Mouse (Mus musculus) gastrocnemius, adult 18-20 months (tissue): ENCODE measurements around the gene Ggt1. TPM values are rescaled to one million over a fixed set of nuclear protein-coding genes. Genes with fewer than 3 reads are reported as not detected.
A peak's percentile ranks its signal among the peaks of the same experiment; 100 is the strongest.
"Not testable (repeated sequence)": the region's sequence is repeated elsewhere in the genome, so short reads cannot be mapped to it uniquely, and the experiment has no call there.

Experiments
- DNase-seq: peaks from one replicate; pipeline ENCODE4 v3.0.0; 2021; ENCODE audit warnings: low spot score
- long read RNA-seq, 2 experiments: library from polyadenylated mRNA; stranded (forward); transcript quantifications; one replicate each; pipeline ENCODE4 v2.0.0; 2021
- total RNA-seq, 2 experiments: library from RNA; stranded (reverse); gene quantifications; 2 replicates each; pipeline ENCODE4 v1.2.3; 2021

Gene Ggt1
- total RNA-seq: under 1 TPM in 1 of 2 experiments, not detected in 1; 0.78 TPM
- long read RNA-seq, experiment 1: 0 reads
- long read RNA-seq, experiment 2: 0 reads

GRCm38 (mm10) chr10:75561071-75561654 lies at the start of gene Ggt1:
Gene Ggt1, plus strand, starts transcription at chr10:75561604.
- no peak for DNase-seq

DNA sequence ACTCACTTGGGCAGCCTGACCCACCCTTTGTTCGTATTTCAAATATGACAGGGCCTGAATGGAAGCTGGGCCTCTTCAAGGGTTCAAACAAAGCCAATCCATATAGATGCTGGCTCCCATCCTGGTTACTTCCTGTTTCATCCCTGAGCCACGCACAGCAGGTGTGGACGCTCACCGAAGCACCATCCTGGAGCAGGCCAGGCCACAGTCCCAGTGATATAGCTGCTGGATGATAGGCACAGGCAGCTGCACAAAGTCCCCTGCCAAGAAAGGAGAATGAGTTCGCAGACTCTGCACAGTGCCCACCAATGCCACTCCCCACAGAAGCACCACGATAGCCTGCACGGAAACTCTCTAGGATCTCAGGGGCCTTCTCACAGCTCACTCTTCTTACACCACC lies 49.5 kb upstream of the Ggt1 start:
- peak; percentile 63 for DNase-seq

- DNase-seq: no peak
Measured at GRCm38 (mm10) chr10:75512796-75513195, 48.6 kb upstream of the Ggt1 start.

GRCm38 (mm10) chr10:75513306-75514067 lies 47.9 kb upstream of the Ggt1 start:
- no peak for DNase-seq

- DNase-seq: no peak
Measured at GRCm38 (mm10) chr10:75514361-75514760, 47.0 kb upstream of the Ggt1 start.

- DNase-seq: no peak
Measured at GRCm38 (mm10) chr10:75515216-75516037, 46.0 kb upstream of the Ggt1 start.

DNA sequence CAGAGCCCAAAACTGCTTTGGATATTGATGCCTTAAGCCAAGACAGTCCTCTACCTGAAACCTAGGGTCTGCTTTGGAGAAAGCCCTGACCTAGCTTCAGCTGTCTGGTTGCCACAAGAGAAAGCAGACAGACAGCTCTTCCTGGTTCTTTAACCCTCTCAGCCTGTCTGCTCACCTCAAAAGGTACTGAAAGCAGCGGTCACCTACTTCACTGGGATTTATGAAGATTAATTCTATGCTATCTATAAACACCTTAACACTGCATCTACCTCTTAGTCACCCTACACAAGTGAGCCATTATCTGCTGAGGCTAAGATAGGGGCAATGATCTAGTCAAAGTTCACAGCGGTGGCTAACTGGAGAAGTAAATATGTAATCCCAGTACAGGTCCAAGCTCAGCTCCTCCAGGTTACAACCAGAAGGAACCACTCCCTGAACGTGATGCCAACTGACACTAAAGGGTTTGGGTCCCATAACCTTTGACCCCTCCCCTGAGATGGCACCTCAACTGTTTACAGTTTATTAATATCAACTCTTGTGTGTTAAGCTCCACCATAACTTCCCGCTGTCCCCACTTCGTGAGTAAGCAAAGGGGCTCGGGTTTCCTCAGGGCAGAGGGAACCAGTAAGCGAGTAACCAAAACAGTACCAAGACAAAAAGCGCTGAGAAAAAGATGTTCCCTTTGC lies 45.2 kb upstream of the Ggt1 start:
- DNase-seq: no peak

DNA sequence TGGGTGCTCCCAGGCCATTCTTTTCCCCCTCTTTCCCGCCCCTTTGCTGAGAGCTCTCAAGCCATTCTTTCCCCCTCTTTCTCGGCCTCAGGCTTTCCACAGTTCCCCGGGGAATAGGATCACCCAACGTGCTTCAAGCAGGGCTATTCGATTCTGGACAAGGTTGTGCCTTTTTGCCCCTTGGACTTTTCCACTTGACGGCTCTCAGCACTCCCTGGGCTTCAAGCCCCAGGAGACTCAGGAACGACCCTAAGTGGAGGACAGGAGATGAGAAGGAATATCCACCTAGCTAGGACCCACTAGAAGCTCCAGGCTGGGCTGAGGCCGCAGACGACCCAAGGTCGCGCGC lies 44.7 kb upstream of the Ggt1 start:
- no peak for DNase-seq

- peak; percentile 96 for DNase-seq
Measured at GRCm38 (mm10) chr10:75517073-75517757, 44.2 kb upstream of the Ggt1 start, which contains the start of gene Snrpd3. Gene Snrpd3, plus strand, starts transcription at chr10:75517551.

GRCm38 (mm10) chr10:75517758-75518143 lies 43.7 kb upstream of the Ggt1 start, which contains the start of gene Gucd1:
Gene Gucd1, minus strand, starts transcription at chr10:75517972.
- peak; percentile 99 for DNase-seq

DNA sequence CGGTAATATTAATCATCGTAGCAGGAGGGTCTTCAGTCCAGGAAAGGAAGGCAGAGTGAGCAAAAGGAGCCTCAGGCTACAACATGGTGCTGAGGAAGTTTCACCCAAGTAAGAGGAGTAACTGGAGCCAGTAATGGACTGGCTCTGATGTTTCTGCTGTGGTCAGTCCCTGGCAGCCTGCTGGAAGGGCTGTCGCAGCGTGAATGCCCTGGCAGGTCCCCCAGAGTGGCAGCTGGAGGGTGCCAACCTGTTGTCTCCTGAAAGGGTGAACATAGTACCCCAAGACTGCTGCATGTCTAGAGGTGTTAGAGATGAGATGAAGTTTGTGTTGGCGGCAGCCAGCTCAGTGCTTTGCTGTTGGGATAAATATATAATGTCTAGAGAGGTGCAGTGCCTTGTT lies 40.8 kb upstream of the Ggt1 start:
- DNase-seq: no peak

- no peak for DNase-seq
Measured at GRCm38 (mm10) chr10:75521643-75522042, 39.8 kb upstream of the Ggt1 start.

- not testable (repeated sequence) for DNase-seq
Measured at GRCm38 (mm10) chr10:75525450-75525849, 36.0 kb upstream of the Ggt1 start.

DNA sequence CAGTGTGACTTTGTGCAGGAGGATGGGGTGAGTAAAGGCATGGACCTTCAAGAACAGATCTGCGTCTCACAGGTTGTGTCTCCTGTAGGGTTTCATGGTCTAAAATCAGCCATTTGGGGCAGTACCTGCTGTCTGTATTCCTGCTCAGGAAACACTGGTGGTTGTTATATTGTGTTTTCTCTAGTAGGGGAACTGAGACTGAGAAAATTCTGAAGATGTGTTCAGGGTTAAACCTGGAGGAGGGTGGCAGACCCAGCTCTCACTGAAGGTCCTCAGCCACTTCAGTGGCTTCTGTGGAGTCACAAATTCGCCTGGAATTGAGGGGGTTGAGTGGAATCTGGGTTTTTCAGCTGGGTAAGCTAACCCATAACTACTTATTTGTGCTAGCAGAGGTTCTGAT lies 31.1 kb upstream of the Ggt1 start:
- DNase-seq: no peak

DNA sequence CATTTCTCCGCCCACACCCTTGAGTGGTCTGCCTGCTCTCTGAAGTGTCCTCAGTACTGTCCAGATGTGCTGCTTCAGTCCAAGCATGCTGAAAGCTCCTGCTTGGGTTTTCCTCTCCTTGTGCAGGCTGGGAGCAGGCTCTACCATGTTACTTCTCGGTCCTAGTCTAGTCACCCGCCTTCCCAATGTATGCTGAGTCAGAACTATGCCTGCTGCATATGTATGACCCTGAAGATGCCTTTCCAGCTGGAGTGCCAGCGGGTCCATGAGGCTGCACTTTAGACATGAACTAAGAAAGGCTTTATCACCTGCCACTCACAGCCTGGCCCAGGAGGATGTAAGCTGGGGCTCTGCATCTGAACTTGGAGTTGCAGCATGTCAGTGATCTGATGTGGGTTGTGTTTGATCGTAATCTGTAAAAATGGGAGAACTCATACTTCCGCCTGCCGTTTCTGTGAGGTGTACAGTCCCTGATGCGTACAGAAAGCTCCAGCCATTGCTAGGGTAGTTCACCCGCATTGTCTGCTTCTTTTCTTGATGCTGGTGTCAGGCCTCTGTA lies 29.8 kb upstream of the Ggt1 start:
- DNase-seq: no peak

GRCm38 (mm10) chr10:75534216-75534615 lies 27.2 kb upstream of the Ggt1 start:
- DNase-seq: no peak

DNA sequence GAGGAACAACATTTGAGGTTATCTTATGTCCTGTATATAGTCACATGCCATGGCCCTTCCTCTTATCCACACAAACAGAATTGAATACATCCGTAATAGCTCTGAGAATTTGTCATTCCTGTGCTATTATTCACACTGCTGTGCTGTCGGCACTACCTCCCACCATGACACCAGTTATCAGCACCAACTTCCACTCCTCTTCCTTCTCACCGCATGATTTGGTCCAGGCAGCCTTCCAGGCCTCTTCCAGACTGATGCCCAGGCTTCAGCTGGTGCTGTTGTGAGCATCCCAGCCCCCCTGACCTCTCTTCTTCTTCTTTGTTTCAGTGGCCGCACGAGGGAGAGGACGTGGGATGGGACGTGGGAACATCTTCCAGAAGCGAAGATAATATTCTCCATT lies 26.5 kb upstream of the Ggt1 start:
- DNase-seq: no peak

DNA sequence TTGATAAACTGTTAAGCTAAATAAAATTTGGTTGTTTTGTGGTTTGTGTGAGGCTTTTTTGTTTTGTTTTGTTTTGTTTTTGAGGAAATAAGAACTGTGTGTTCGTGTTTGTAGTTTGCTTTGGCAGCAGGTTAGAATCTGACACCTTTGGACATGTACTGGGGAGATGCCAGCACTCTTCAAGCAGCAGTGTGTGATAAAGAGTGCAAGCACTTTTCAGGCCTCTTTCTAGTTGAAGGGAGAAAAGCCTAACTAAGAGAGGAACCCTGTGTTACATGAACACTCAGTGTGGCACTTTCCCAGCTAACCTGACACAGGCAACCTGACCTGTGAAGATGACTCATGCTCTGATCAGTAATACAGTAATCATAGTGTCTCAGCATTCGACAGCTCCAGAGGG lies 26.0 kb upstream of the Ggt1 start:
- DNase-seq: no peak

DNA sequence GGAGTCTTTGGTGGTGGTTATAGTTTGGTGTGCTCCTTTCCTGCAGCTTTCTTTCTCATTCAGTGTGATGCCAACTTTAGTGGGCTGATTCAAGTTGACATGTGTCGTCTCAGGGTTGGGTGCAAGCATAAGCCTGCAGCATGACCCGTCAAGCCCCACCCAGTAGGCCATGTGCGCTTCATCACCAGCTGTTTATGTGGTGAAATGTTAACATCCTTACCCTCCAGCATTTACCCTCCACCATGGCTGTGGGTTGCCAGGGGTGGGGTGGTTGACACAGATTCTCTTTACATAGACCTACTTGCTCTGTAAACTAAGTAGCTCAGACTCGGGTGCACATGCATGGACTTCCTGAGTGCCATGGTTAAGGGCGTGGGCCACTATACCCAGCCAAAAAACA lies 25.3 kb upstream of the Ggt1 start:
- no peak for DNase-seq

- DNase-seq: no peak
Measured at GRCm38 (mm10) chr10:75547901-75548300, 13.5 kb upstream of the Ggt1 start.

DNA sequence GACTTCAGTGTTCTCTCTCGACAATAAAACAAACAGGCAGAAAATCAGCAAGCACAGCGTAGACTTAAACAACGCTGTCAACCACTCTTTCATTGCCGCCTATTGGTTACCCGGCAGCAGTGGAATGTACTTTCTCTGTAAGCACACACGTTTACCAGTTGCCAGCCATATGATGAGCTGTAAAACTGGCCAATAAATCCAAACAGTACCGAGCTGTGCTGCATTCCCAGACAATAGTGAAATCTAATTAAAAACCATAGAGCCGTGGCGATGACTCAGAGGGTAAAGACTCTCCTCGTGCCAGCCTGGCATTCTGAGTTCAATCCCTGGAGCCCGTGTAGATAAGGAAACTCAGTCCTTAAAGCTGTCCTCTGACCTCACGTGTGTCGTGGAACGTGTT lies 12.9 kb upstream of the Ggt1 start:
- DNase-seq: no peak
